Mouse (Mus musculus): ENCODE results near the gene Slc16a4.

Gene Slc16a4

DNA sequence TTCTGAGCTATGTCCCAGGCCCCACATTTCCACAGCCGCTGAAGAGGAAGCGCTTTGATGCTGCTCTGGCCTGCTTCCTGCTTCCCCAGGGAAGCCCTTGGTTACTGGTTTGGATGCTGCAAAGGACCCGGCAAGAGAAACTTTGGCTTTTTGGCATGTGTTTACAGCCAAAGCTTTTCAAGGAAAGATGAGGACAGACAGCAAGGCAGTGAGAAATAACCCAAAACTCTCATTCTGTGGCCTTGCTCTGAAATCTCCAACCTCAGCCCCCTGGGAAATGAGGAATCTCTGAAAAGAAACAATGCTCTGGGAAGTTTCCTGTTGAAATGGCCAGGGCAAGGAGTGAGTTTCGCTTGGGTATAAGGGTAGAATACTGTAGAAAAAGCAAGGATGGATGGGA, 69.3 kb downstream of the Slc16a4 start:
- DNase-seq (ENCODE audit: low spot score in 2 of 2) = no peak
